Mouse (Mus musculus) neural tube, embryonic 12.5 days (tissue): ENCODE data around the gene Chat. TPM values are rescaled to one million over a fixed set of nuclear protein-coding genes. Genes with fewer than 3 reads are reported as not detected.
"Not testable (repeated sequence)": the region's sequence is repeated elsewhere in the genome, so short reads cannot be mapped to it uniquely, and the experiment has no call there.

ENCODE experiments used
- ATAC-seq: fragments of 200-750 bp; cut with Nextera tagmentation; 2 replicates; pipeline ENCODE4 v1.8.0; 2017; ENCODE audit warnings: low read depth, mild to moderate bottlenecking, moderate TSS enrichment, moderate library complexity; ENCODE audit not compliant: low FRiP score
- H3K27ac ChIP-seq: fragments of 300-500 bp; sonication (generic); 2 replicates; pipeline ENCODE4 v1.5.1; 2016
- H3K27me3 ChIP-seq: fragments of 300-500 bp; sonication (generic); replicated peaks from 2 replicates; pipeline ENCODE4 v1.6.1; 2016; ENCODE audit warnings: mild to moderate bottlenecking
- H3K36me3 ChIP-seq: fragments of 300-500 bp; sonication (generic); 2 replicates; pipeline ENCODE4 v1.6.1; 2016; ENCODE audit warnings: mild to moderate bottlenecking
- H3K4me1 ChIP-seq: fragments of 300-500 bp; sonication (generic); 2 replicates; pipeline ENCODE4 v1.6.1; 2016
- H3K4me2 ChIP-seq: fragments of 300-500 bp; sonication (generic); replicated peaks from 2 replicates; pipeline ENCODE4 v1.6.1; 2016; ENCODE audit warnings: mild to moderate bottlenecking
- H3K4me3 ChIP-seq: fragments of 300-500 bp; sonication (generic); 2 replicates; pipeline ENCODE4 v1.5.1; 2016
- H3K9ac ChIP-seq: fragments of 300-500 bp; sonication (generic); 2 replicates; pipeline ENCODE4 v1.6.1; 2016; ENCODE audit warnings: mild to moderate bottlenecking
- H3K9me3 ChIP-seq: fragments of 300-500 bp; sonication (generic); 2 replicates; pipeline ENCODE4 v1.6.1; 2016; ENCODE audit warnings: mild to moderate bottlenecking
- WGBS: fragments of 180-500 bp; shearing (Covaris S2); methylation state at CpG from one replicate; pipeline ENCODE4 v1.1.7; 2016; 5-methylcytosine and 5-hydroxymethylcytosine counted together
- polyA plus RNA-seq: library from polyadenylated mRNA; unstranded; fragments of >200 nt; fragmentation: Nextera tagmentation; extraction: Ambion mirVana; gene quantifications from 2 replicates; pipeline ENCODE4 v1.2.1, GENCODE M21; 2016

Chat gene
- polyA plus RNA-seq, 1 experiment from 2014 or later, result 4.4 TPM

GRCm38 (mm10) chr14:32439744-32440143, 26.0 kb downstream of the Chat start:
- no peaks in the 10 kb centered on the region; the same call in 1 of the 2 replicates for H3K27me3 ChIP-seq
- no peak overlapping the region for H3K27ac ChIP-seq
- peak; percentile 48; the same call in 1 of the 2 replicates for ATAC-seq
- no peak overlapping the region for H3K9ac ChIP-seq
- H3K4me2 ChIP-seq, result no peak overlapping the region
- H3K4me3 ChIP-seq, result no peak overlapping the region
- 34% methylated on average over 3 of the region's 3 CpGs for WGBS
- H3K36me3 ChIP-seq, result no peaks in the 10 kb centered on the region
- peaks cover 12% of the 10 kb centered on the region; the same call in 1 of the 2 replicates for H3K4me1 ChIP-seq
- no peaks in the 10 kb centered on the region for H3K9me3 ChIP-seq

GRCm38 (mm10) chr14:32439316-32439715, 26.5 kb downstream of the Chat start:
- Histone ChIP-seq H3K9ac (no peak overlapping the region), H3K36me3 (no peaks in the 10 kb centered on the region), H3K4me2 (no peak overlapping the region), H3K4me1 (peaks cover 12% of the 10 kb centered on the region; the same call in 1 of the 2 replicates), H3K27ac (no peak overlapping the region), H3K27me3 (no peaks in the 10 kb centered on the region; the same call in 1 of the 2 replicates), H3K9me3 (no peaks in the 10 kb centered on the region), H3K4me3 (no peak overlapping the region)
- WGBS, result 77% methylated on average over 5 of the region's 5 CpGs
- ATAC-seq, result peak; percentile 4; the same call in 1 of the 2 replicates

GRCm38 (mm10) chr14:32437352-32437793, 28.4 kb downstream of the Chat start:
- 43% methylated on average over 5 of the region's 5 CpGs for WGBS

DNA sequence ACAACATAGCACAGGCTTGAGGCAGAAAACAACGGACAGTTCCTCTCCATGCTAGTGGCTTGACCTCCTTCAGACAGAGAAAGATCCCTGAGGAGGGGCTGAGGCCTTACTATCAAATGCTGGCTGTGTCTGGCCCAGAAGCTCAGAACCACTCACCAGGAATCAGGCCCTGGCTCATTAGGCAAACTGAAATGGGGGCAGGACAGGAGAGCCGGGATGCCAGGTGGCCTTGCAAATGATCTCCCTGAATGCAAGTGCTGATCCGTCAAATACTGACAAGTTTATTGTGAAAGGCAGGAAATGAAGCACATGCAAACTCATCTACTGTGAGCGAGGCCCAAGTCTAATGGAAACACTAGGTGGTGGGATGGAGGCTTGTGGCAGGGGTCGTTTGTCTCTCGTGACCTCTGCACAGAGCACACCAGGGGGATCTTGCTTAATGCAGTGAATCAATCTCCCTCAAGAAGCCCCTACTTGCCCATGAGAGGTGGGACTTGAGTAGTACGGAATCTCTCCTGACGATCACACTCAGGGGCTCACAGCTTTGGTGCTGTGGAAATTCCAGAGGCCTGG, 36.7 kb downstream of the Chat start:
- no peak overlapping the region for H3K9ac ChIP-seq
- 0 out of 2 replicates have a peak, but pooled peaks cover 8% of the 10 kb centered on the region for H3K4me1 ChIP-seq
- H3K4me3 ChIP-seq, result no peak overlapping the region
- H3K9me3 ChIP-seq, result no peaks in the 10 kb centered on the region
- H3K36me3 ChIP-seq, result no peaks in the 10 kb centered on the region
- ATAC-seq, result no peak
- H3K27ac ChIP-seq, result no peak overlapping the region
- 5% methylated on average over 8 of the region's 8 CpGs for WGBS
- no peak overlapping the region for H3K4me2 ChIP-seq
- H3K27me3 ChIP-seq, result 0 out of 2 replicates have a peak, but pooled peaks cover 2% of the 10 kb centered on the region

More at GRCm38 (mm10) chr14:32437352-32437793, 28.4 kb downstream of the Chat start:
- Histone ChIP-seq H3K9ac (no peak overlapping the region), H3K4me1 (peaks cover 7% of the 10 kb centered on the region; the same call in 1 of the 2 replicates), H3K4me2 (no peak overlapping the region), H3K27me3 (no peaks in the 10 kb centered on the region; the same call in 1 of the 2 replicates), H3K9me3 (no peaks in the 10 kb centered on the region), H3K27ac (no peak overlapping the region), H3K36me3 (no peaks in the 10 kb centered on the region), H3K4me3 (no peak overlapping the region)
- no peak for ATAC-seq

GRCm38 (mm10) chr14:32423946-32424345, 41.8 kb downstream of the Chat start:
- H3K36me3 ChIP-seq, result no peaks in the 10 kb centered on the region
- H3K9ac ChIP-seq, result no peak overlapping the region
- H3K9me3 ChIP-seq, result no peaks in the 10 kb centered on the region
- H3K27me3 ChIP-seq, result peaks cover 11% of the 10 kb centered on the region; the same call in 1 of the 2 replicates
- H3K4me3 ChIP-seq, result no peak overlapping the region
- no peak for ATAC-seq
- WGBS, result 91% methylated on average over 7 of the region's 7 CpGs
- H3K4me2 ChIP-seq, result no peak overlapping the region
- H3K4me1 ChIP-seq, result 0 out of 2 replicates have a peak, but pooled peaks cover 2% of the 10 kb centered on the region
- H3K27ac ChIP-seq, result no peak overlapping the region

- Histone ChIP-seq H3K9me3 (0 out of 2 replicates have a peak, but pooled peaks cover 5% of the 10 kb centered on the region), H3K4me1 (no peaks in the 10 kb centered on the region), H3K4me3 (no peak overlapping the region), H3K9ac (no peak overlapping the region), H3K27ac (no peak overlapping the region), H3K27me3 (peaks cover 8% of the 10 kb centered on the region; the same call in 1 of the 2 replicates), H3K4me2 (no peak overlapping the region), H3K36me3 (no peaks in the 10 kb centered on the region)
- no peak for ATAC-seq
- 79% methylated on average over 11 of the region's 11 CpGs for WGBS
These were observed 47.0 kb downstream of the Chat start for GRCm38 (mm10) chr14:32418747-32419146.

DNA sequence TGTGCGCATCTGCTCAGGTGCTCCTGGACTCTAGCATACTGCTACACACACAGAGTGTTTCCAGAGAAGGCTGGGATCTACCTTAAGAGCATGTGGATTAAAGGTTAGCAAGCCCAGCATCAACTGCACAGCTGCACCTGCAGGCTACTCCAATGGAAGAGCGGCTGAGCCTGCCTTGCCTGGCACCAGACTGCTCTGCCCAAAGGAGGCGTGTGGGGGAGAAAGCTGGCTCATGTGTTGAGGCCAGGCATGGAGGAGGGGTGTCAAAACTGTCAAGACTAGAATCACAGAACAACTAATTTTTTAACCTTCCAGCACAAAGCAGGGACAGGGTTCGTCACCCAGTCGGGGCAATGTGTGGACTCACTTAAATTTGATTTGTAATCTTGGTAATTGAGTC, 53.7 kb downstream of the Chat start:
- H3K9me3 ChIP-seq, result 0 out of 2 replicates have a peak, but pooled peaks cover 2% of the 10 kb centered on the region
- no peak overlapping the region for H3K27ac ChIP-seq
- H3K4me2 ChIP-seq, result no peak overlapping the region
- peaks cover 27% of the 10 kb centered on the region for H3K27me3 ChIP-seq
- no peak overlapping the region for H3K4me3 ChIP-seq
- H3K36me3 ChIP-seq, result no peaks in the 10 kb centered on the region
- H3K9ac ChIP-seq, result no peak overlapping the region
- WGBS, result 85% methylated on average over 5 of the region's 5 CpGs
- no peaks in the 10 kb centered on the region for H3K4me1 ChIP-seq
- ATAC-seq, result no peak

- Histone ChIP-seq H3K4me2 (no peak overlapping the region), H3K27me3 (peaks cover 36% of the 10 kb centered on the region), H3K4me3 (no peak overlapping the region), H3K4me1 (no peaks in the 10 kb centered on the region), H3K9me3 (no peaks in the 10 kb centered on the region), H3K36me3 (no peaks in the 10 kb centered on the region), H3K9ac (no peak overlapping the region), H3K27ac (no peak overlapping the region)
- peak; percentile 53; the same call in 1 of the 2 replicates for ATAC-seq
- 57% methylated on average over 5 of the region's 5 CpGs for WGBS
These were observed 55.7 kb downstream of the Chat start for GRCm38 (mm10) chr14:32410084-32410483.

- H3K27me3 ChIP-seq, result peaks cover 21% of the 10 kb centered on the region
- H3K27ac ChIP-seq, H3K9ac ChIP-seq, H3K4me3 ChIP-seq, H3K4me1 ChIP-seq, H3K9me3 ChIP-seq, H3K4me2 ChIP-seq, ATAC-seq, H3K36me3 ChIP-seq: not testable (repeated sequence)
- 53% methylated on average over 1 of the region's 1 CpGs for WGBS
These were observed 60.4 kb downstream of the Chat start for GRCm38 (mm10) chr14:32405399-32405798.

DNA sequence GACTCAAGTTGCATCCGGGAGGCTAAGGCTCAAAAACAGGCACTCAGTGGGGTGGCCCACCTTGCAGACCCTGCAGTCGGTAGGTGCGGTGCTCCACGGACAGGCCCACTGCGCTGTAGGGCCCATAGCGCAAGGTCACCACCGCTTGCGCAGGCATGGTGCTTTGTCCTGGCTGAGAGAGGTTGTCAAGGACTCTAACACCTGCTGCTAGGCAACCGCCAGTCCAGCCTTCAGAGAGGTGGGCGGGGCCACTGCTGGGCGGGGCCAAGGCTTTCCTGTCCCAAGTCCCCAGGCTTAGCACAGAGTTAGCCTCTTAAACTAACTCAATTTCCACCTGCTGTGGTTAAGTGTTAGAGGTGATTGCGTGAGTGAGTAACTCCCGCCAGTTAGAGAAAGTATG, 77.6 kb downstream of the Chat start, which contains the start of gene 1700024G13Rik:
Gene 1700024G13Rik (minus strand): TSS at position 196 of the 400 bp plus-strand sequence.
- Histone ChIP-seq H3K4me3 (no peak within 1 kb of the TSS), H3K4me1 (peaks cover 6% of the 10 kb centered on the region), H3K9ac (no peak within 1 kb of the TSS), H3K27me3 (no peaks in the 10 kb centered on the region; the same call in 1 of the 2 replicates), H3K36me3 (no peaks in the 10 kb centered on the region), H3K27ac (no peak within 1 kb of the TSS), H3K9me3 (no peaks in the 10 kb centered on the region), H3K4me2 (0 out of 2 replicates have a peak within 1 kb of the TSS, but pooled peaks have one; percentile 32)
- ATAC-seq, result peak; percentile 48; the same call in 1 of the 2 replicates
- 2% methylated on average over 13 of the region's 13 CpGs for WGBS

GRCm38 (mm10) chr14:32381619-32382018, 84.2 kb downstream of the Chat start:
- Histone ChIP-seq H3K4me2 (no peak overlapping the region), H3K27me3 (peaks cover 12% of the 10 kb centered on the region), H3K9ac (no peak overlapping the region), H3K27ac (no peak overlapping the region), H3K36me3 (no peaks in the 10 kb centered on the region), H3K9me3 (no peaks in the 10 kb centered on the region), H3K4me3 (no peak overlapping the region), H3K4me1 (peaks cover 5% of the 10 kb centered on the region; the same call in 1 of the 2 replicates)
- ATAC-seq, result no peak
- WGBS, result 46% methylated on average over 15 of the region's 15 CpGs

DNA sequence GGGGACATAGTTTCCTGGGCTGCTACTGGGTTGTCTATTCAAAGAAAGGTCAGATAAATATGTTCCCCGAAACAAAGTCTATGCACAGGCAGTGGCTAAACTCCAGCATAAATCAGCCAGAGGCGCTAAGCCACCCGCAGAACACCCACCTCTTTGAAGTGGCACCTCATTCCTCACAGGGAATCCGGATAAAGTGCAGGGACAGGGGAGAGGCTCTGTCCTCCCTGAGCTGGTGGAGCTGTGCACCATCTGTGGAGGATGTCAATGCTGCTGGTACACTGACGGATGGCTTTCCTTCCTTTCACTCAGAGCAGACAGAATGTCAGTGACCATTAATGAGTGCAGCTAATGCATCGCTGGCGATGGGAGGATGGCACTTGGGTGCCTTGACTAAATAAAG, 84.7 kb downstream of the Chat start:
- no peaks in the 10 kb centered on the region for H3K36me3 ChIP-seq
- H3K9ac ChIP-seq, result no peak overlapping the region
- peaks cover 12% of the 10 kb centered on the region for H3K27me3 ChIP-seq
- no peak overlapping the region for H3K4me3 ChIP-seq
- WGBS, result 22% methylated on average over 7 of the region's 7 CpGs
- H3K4me2 ChIP-seq, result no peak overlapping the region
- peaks cover 5% of the 10 kb centered on the region; the same call in 1 of the 2 replicates for H3K4me1 ChIP-seq
- no peak overlapping the region for H3K27ac ChIP-seq
- no peak for ATAC-seq
- no peaks in the 10 kb centered on the region for H3K9me3 ChIP-seq
